Mouse (Mus musculus): ENCODE measurements at regions not wholly inside any gene's neighbourhood (a gene's known extent, or its start where the extent isn't known, plus 50 kb on each side); places are given as distances from the start of the nearest gene placed in this dataset.
"Not testable (repeated sequence)": the region's sequence is repeated elsewhere in the genome, so short reads cannot be mapped to it uniquely, and the experiment has no call there.

- DNase-seq (ENCODE audit: low read depth, low spot score) = no peak
These were observed 563.3 kb upstream of the Foxg1 start for GRCm38 (mm10) chr12:48819168-48819567.

GRCm38 (mm10) chr12:48820206-48820605, 562.3 kb upstream of the Foxg1 start:
- DNase-seq (ENCODE audit: low read depth, low spot score) = no peak

- DNase-seq (ENCODE audit: low read depth, low spot score) = peak; percentile 1
These were observed 556.2 kb upstream of the Foxg1 start for GRCm38 (mm10) chr12:48826300-48826699.

- not testable (repeated sequence) for DNase-seq (ENCODE audit: low read depth, low spot score)
These were observed 529.1 kb upstream of the Foxg1 start for GRCm38 (mm10) chr12:48853356-48853755.

- DNase-seq (ENCODE audit: low read depth, low spot score) = no peak
These were observed 528.4 kb upstream of the Foxg1 start for GRCm38 (mm10) chr12:48854016-48854415.

- no peak for DNase-seq (ENCODE audit: low read depth, low spot score)
These were observed 504.0 kb upstream of the Foxg1 start for GRCm38 (mm10) chr12:48878244-48879031.
